Mouse (Mus musculus) gonadal fat pad, adult 2 months (tissue): ENCODE results near the gene Cby3. TPM values are rescaled to one million over a fixed set of nuclear protein-coding genes. Genes with fewer than 3 reads are reported as not detected.
"Not testable (repeated sequence)": the region's sequence is repeated elsewhere in the genome, so short reads cannot be mapped to it uniquely, and the experiment has no call there.

Experiments
- DNase-seq: peaks from one replicate; pipeline ENCODE4 v3.0.0-alpha.2; 2012; ENCODE audit warnings: low read depth
- polyA plus RNA-seq: library from polyadenylated mRNA; depleted of rRNA; stranded (reverse); fragments of >200 nt; gene quantifications from 2 replicates; pipeline ENCODE4 v1.2.3, GENCODE M21; 2012; rRNA removed

Gene Cby3
- polyA plus RNA-seq = 9.1 and 12.5 TPM in 2 replicates

GRCm38 (mm10) chr11:50354162-50354561, at the start of gene Cby3:
Gene Cby3, plus strand, starts transcription at chr11:50354462.
- DNase-seq = no peak

GRCm38 (mm10) chr11:50312803-50313202, 41.5 kb upstream of the Cby3 start:
- DNase-seq = no peak

DNA sequence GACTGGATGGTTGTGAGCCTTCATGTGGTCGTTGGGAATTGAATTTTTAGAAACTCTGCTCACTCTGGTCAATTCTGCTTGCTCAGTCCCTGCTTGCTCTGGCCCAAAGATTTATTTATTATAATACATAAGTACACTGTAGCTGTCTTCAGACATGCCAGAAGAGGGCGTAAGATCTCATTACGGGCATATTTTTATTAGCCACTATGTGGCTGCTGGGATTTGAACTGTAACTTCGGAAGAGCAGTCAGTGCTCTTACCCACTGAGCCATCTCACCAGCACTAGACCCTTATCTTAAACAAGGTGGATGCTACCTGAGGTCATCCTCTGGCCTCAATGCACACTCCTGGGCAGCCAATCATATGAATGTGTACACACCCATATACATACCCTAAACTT, 34.9 kb upstream of the Cby3 start:
- not testable (repeated sequence) for DNase-seq

GRCm38 (mm10) chr11:50321239-50321638, 33.0 kb upstream of the Cby3 start:
- no peak for DNase-seq

GRCm38 (mm10) chr11:50322345-50322744, 31.9 kb upstream of the Cby3 start:
- DNase-seq = no peak

GRCm38 (mm10) chr11:50323843-50324242, 30.4 kb upstream of the Cby3 start:
- DNase-seq = no peak

DNA sequence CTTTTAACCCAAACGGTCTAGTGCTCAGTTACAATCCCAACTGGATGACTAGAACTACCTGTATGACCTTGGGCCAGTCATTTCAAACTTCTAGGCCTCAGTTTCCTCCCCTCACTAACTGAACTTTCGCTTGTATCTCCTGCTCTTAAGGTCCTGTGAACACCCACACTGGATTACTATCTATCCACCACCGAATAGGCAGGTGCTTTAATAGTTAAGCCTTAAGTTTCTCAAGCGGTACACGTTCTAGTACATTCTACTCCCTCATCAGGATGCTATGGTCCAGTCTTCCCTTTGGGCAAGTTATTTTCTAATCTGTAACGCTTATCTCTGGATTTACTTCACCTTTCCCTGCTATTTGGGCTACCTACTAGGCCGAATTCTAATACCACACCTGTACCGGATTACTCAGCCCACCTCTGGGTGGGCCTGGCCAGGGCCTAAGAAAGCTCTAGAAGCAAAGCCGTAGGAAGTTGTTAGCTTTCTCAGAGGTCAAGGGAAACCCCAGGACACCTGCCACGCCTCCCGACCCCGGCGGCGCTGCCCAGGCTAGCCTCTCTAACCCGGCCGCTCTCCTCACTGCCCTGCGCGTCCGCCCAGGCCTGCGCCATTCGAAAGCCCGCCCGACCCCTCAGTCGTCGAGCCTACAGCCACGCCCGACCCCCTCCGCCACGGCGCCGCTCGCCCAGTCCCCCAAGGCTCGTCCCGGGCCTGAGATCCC, 29.4 kb upstream of the Cby3 start:
- DNase-seq = no peak

- DNase-seq = peak; percentile 92
Observed at GRCm38 (mm10) chr11:50325496-50326301, 28.6 kb upstream of the Cby3 start, which contains the start of gene Canx. Gene Canx, minus strand, starts transcription at chr11:50325673.

DNA sequence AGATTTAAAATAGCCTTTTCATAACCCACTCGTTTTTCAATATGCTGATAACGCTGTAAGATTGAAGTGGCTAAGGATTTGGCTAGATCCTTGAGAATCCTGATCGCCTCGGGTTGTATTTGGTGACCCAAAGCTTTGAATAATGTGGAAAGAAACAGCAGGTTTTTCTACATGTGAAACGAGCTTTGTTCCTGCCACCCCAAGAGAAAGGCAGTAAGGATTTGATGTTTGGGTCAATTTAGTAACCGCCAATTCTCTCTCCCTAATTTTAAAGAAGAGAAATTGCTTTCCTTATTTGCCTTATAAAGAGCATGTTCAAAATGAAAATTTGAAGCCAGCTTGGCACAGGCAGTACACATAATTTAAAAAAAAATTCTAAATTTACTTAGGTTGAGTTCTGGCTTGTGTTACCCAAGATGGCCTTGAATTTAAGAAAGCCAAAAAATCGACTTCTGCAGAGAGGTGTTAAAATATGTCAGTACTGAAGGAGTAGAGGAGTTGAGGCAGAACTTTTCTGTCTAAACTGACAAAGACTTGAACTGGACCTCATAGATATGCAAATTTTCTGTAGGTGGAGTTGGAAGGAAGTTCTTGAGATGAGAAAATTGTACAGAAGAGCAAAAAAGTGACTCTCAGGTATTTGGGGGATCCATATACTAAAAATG, 27.8 kb upstream of the Cby3 start:
- no peak for DNase-seq

GRCm38 (mm10) chr11:50328075-50328625, 26.1 kb upstream of the Cby3 start:
- DNase-seq = no peak

- DNase-seq = no peak
Observed at GRCm38 (mm10) chr11:50329378-50329777, 24.9 kb upstream of the Cby3 start.

GRCm38 (mm10) chr11:50333181-50333580, 21.1 kb upstream of the Cby3 start:
- DNase-seq = no peak

GRCm38 (mm10) chr11:50336126-50336525, 18.1 kb upstream of the Cby3 start:
- no peak for DNase-seq

- DNase-seq = no peak
Observed at GRCm38 (mm10) chr11:50336891-50337290, 17.4 kb upstream of the Cby3 start.

GRCm38 (mm10) chr11:50345486-50345885, 8.8 kb upstream of the Cby3 start:
- DNase-seq = no peak

GRCm38 (mm10) chr11:50346256-50347032, 7.8 kb upstream of the Cby3 start:
- no peak for DNase-seq

DNA sequence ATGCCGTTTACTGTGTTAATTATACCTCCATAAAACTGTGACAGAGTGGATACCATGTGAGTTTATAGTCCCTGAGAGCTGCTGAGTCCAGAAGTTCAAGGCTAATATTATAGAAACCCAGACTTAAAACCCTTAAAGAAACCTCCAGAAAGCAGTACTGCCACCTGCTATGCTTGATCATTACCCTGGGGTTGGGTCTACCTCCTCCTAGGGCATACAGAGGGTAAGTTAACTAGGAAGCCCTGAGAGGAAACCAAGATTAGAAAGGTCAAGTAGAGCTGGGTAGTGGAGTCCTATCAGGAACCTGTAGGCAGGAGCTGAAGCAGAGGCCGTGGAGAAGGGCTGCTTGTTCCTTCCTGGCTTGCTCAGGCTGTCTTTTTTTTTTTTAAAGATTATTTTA, 2.1 kb upstream of the Cby3 start:
- DNase-seq = no peak

- no peak for DNase-seq
Observed at GRCm38 (mm10) chr11:50354851-50355250, 589 bp downstream of the Cby3 start.

GRCm38 (mm10) chr11:50355395-50355794, 1.1 kb downstream of the Cby3 start:
- DNase-seq = peak; percentile 92

DNA sequence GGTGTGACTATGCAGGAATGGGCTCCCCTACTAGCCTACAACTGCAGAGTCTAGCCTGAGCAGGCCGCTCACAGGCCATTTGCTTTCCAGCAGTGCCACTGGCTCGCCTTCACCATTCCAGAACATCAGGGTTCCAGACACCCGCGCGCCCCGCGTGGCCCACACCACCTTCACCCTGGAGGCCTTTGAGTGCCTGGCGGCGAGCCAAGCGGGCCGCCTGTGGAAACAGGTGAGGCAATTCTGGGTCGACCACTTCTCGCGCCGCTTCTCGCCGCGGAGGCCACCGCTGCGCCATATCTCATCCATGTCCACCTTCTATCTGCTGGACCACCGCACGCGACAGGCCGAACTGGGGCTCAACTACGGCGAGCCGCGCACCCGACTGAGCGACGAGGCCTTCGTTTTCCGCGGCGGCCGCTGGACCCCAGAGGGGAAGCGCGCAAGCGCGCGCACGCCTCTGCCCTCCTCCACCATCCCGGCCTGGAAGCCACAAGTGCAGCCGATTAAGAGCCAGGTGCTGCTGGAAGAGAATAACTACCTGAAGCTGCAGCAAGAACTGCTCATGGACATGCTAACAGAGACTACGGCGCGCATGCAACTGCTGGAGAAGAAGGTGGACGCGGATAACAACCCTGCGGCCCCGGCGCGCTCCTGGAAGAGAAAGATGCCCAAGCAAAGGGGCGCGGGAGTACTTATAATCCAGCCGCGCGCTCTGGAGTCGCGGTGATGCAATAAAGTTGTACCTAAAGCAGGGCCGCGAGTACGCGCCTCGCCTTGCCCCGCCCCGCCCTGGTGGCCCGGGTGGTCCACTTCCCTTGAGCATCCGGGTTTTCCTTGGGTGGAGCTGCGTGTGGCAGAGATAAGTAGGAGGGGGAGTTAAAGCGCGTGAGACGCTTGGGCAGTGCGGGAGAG, 4.9 kb downstream of the Cby3 start:
- DNase-seq = no peak
